Mouse (Mus musculus): ENCODE results near the gene Lrmp. TPM values are rescaled to one million over a fixed set of nuclear protein-coding genes. Genes with fewer than 3 reads are reported as not detected.

Gene Lrmp
- polyA plus RNA-seq, 1 experiment: not detected

DNA sequence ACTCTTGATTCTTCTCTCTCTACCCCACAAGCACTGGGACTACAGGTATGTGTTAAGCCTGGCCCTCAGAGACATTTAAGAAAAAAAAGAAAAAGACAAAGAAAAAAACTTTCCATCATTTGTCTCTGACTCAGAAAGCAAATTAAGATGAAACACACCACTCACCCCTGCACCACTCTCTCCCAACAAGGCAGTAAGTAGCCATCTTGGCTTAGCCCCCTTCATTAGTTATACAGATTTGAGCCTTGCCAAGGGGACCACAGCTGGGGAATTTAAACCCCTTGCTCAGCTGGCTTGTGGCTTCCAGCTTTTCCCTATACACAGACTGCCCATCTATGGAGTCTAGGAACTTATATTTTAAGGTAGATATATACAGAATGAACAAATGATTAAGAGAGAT, 41.0 kb upstream of the Lrmp start:
- Histone ChIP-seq H3K36me3 (ENCODE audit: control insufficient read depth, insufficient read depth) (peaks cover 7% of the 10 kb centered on the region), H3K79me2 (ENCODE audit: control insufficient read depth, insufficient read depth) (peaks cover 63% of the 10 kb centered on the region), H3K79me3 (ENCODE audit: low read depth) (peaks cover 62% of the 10 kb centered on the region), H3ac (ENCODE audit: control insufficient read depth, insufficient read length, low read depth) (peak overlapping the region; percentile 12), H3K27me3 (ENCODE audit: control insufficient read depth, insufficient read depth, insufficient read length) (no peaks in the 10 kb centered on the region), H3K4me3 (ENCODE audit: insufficient read depth, poor library complexity, severe bottlenecking) (peak overlapping the region; percentile 63)
- TF ChIP-seq MAX (IDR thresholded peaks at IDR 0.05): no peak
- no peak for TF ChIP-seq CTCF (IDR thresholded peaks at IDR 0.05; ENCODE audit: control insufficient read depth, insufficient read depth, insufficient read length)
- TF ChIP-seq CEBPB (IDR thresholded peaks at IDR 0.05; ENCODE audit: low read depth): no peak
- no peak for TF ChIP-seq USF1 (IDR thresholded peaks at IDR 0.05; ENCODE audit: low read depth)
- TF ChIP-seq MYOG (IDR thresholded peaks at IDR 0.05; ENCODE audit: control insufficient read depth, extremely low read depth, insufficient read length): no peak
- TF ChIP-seq MYOD1 (IDR thresholded peaks at IDR 0.05; ENCODE audit: control insufficient read depth, insufficient read length, low read depth): no peak
- no peak for TF ChIP-seq FOSL1 (IDR thresholded peaks at IDR 0.05; ENCODE audit: insufficient read depth, low read length, poor library complexity, severe bottlenecking)

DNA sequence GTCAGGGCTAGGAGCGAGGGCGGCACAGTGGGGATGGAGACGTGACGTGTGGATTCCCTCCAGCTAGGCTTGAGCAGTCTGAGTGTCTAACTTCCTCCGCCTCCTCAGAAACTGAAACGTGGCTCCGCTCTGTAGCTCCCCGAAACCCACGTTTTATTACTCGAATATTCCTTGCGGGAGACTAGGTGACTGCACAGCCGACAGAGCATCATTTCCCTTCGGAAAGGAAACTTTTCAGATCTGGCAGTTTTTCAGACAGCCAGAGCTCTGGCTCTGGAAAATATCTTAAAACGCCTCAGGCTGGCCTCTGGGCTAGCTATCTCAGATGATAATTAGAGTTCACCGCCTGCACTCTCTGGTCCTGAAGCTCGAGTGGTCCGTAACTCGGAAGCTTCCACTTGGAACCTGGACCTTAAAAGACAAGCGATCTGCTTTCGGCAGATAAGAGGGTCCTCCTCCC, 40.3 kb upstream of the Lrmp start:
- TF ChIP-seq FOSL1 (IDR thresholded peaks at IDR 0.05; ENCODE audit: insufficient read depth, low read length, poor library complexity, severe bottlenecking) (no peak), MAX (IDR thresholded peaks at IDR 0.05) (no peak), USF1 (IDR thresholded peaks at IDR 0.05; ENCODE audit: low read depth) (no peak), MYOG (IDR thresholded peaks at IDR 0.05; ENCODE audit: control insufficient read depth, extremely low read depth, insufficient read length) (no peak), CEBPB (IDR thresholded peaks at IDR 0.05; ENCODE audit: low read depth) (no peak), CTCF (IDR thresholded peaks at IDR 0.05; ENCODE audit: control insufficient read depth, insufficient read depth, insufficient read length) (no peak)
- Histone ChIP-seq H3K36me3 (ENCODE audit: control insufficient read depth, insufficient read depth) (peaks cover 7% of the 10 kb centered on the region), H3ac (ENCODE audit: control insufficient read depth, insufficient read length, low read depth) (peak overlapping the region; percentile 80), H3K79me3 (ENCODE audit: low read depth) (peaks cover 56% of the 10 kb centered on the region), H3K4me3 (ENCODE audit: insufficient read depth, poor library complexity, severe bottlenecking) (peak overlapping the region; percentile 63), H3K27me3 (ENCODE audit: control insufficient read depth, insufficient read depth, insufficient read length) (no peaks in the 10 kb centered on the region), H3K79me2 (ENCODE audit: control insufficient read depth, insufficient read depth) (peaks cover 56% of the 10 kb centered on the region)

DNA sequence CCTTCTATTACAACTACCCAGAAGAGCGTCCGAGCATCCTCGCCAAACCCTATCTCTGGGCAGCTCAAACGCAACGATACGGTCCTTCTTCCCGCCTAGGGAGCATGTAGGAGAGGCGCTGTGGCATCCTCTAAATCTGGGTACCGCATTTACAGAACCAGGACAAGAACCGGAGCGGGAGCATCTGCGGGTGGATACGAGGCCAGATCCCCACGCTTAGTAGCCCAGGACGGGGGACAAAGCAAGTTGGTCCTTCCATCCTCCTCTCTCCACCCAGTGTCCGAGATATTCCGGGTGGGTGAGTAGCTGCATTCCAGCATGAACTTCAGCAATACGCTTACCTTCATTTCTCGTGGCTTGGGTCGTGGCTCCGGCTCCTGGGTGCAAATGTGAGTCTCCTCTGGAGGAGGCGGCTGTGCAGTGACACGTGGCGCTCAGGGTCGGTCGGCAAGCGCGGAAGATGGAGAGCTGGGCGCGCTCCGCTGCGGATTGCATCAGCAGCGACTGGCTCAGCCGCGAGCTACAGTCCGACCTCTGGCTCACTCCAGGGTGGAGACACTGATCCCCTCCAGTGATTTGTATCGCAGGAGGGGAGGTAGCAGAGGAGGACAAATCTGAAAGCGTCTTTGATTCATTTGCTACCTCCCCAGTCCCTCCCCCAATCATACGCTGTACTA, 39.8 kb upstream of the Lrmp start, which contains the start of gene Bcat1:
Gene Bcat1, minus strand, starts transcription at position 637 of the 677 bp plus-strand sequence.
- TF ChIP-seq MAX (IDR thresholded peaks at IDR 0.05) (peak; percentile 94), MYOG (IDR thresholded peaks at IDR 0.05; ENCODE audit: control insufficient read depth, extremely low read depth, insufficient read length) (no peak), CEBPB (IDR thresholded peaks at IDR 0.05; ENCODE audit: low read depth) (peak; percentile 74), CTCF (IDR thresholded peaks at IDR 0.05; ENCODE audit: control insufficient read depth, insufficient read depth, insufficient read length) (no peak), FOSL1 (IDR thresholded peaks at IDR 0.05; ENCODE audit: insufficient read depth, low read length, poor library complexity, severe bottlenecking) (no peak), MYOD1 (IDR thresholded peaks at IDR 0.05; ENCODE audit: control insufficient read depth, insufficient read length, low read depth) (no peak), USF1 (IDR thresholded peaks at IDR 0.05; ENCODE audit: low read depth) (peak; percentile 9)
- Histone ChIP-seq H3K79me2 (ENCODE audit: control insufficient read depth, insufficient read depth) (peaks cover 51% of the 10 kb centered on the region), H3ac (ENCODE audit: control insufficient read depth, insufficient read length, low read depth) (peak within 1 kb of the TSS; percentile 80), H3K4me3 (ENCODE audit: insufficient read depth, poor library complexity, severe bottlenecking) (peak within 1 kb of the TSS; percentile 63), H3K79me3 (ENCODE audit: low read depth) (peaks cover 50% of the 10 kb centered on the region), H3K27me3 (ENCODE audit: control insufficient read depth, insufficient read depth, insufficient read length) (no peaks in the 10 kb centered on the region), H3K36me3 (ENCODE audit: control insufficient read depth, insufficient read depth) (peaks cover 7% of the 10 kb centered on the region)

DNA sequence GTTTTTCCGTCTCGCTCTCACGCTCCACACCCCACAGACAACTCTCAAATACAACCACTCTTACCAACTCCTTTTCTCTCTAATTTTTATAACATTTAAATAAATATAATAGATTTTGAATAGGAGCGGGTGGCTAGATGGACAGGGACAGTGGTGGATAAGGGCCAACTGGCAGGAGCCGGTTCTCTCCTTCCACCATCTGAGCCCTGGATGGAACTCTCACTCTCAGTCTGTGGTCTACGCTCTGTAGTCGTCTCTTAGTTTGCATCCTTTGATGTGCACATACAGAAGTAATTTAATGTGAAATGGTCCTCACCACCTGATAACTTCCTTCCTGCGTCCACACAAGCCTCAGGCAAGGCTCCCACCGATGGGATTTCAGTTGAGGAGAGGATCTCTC, 39.2 kb upstream of the Lrmp start:
- Histone ChIP-seq H3K36me3 (ENCODE audit: control insufficient read depth, insufficient read depth) (peaks cover 7% of the 10 kb centered on the region), H3ac (ENCODE audit: control insufficient read depth, insufficient read length, low read depth) (peak overlapping the region; percentile 49), H3K79me3 (ENCODE audit: low read depth) (peaks cover 45% of the 10 kb centered on the region), H3K79me2 (ENCODE audit: control insufficient read depth, insufficient read depth) (peaks cover 45% of the 10 kb centered on the region), H3K27me3 (ENCODE audit: control insufficient read depth, insufficient read depth, insufficient read length) (no peaks in the 10 kb centered on the region), H3K4me3 (ENCODE audit: insufficient read depth, poor library complexity, severe bottlenecking) (peak overlapping the region; percentile 63)
- no peak for TF ChIP-seq MYOD1 (IDR thresholded peaks at IDR 0.05; ENCODE audit: control insufficient read depth, insufficient read length, low read depth)
- TF ChIP-seq FOSL1 (IDR thresholded peaks at IDR 0.05; ENCODE audit: insufficient read depth, low read length, poor library complexity, severe bottlenecking): no peak
- TF ChIP-seq MYOG (IDR thresholded peaks at IDR 0.05; ENCODE audit: control insufficient read depth, extremely low read depth, insufficient read length): no peak
- no peak for TF ChIP-seq CTCF (IDR thresholded peaks at IDR 0.05; ENCODE audit: control insufficient read depth, insufficient read depth, insufficient read length)
- no peak for TF ChIP-seq MAX (IDR thresholded peaks at IDR 0.05)
- TF ChIP-seq USF1 (IDR thresholded peaks at IDR 0.05; ENCODE audit: low read depth): no peak
- no peak for TF ChIP-seq CEBPB (IDR thresholded peaks at IDR 0.05; ENCODE audit: low read depth)

DNA sequence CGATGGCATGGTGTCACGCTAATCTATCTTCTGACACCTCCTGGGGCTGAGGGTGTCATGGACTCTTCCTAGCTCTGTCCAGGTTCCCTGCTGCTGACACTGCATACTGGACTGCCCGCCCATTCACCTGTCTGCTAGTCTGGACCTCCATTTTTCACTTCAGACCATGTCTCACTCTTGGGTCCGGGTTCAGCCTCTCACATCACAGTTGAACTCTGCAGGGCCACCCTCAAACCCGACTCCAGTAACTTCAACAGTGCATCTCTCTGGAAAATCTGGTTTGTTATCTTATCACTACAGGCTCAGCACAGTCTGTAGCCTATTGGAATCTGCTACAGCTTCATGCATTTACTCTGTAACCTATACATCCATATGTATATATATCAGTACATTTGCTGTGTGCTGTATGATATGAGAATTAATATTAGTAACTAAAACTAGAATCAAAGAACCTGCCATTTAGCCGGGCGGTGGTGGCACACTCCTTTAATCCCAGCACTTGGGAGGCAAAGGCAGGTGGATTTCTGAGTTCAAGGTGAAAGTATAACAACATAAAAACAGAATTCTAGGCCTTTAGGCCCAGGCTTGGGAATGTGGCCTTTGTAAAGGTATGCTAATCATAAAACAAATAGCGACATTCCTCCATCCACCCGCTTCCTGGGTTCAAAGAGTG, 36.2 kb upstream of the Lrmp start:
- no peaks in the 10 kb centered on the region for H3K36me3 ChIP-seq (ENCODE audit: control insufficient read depth, insufficient read depth)
- H3K79me2 ChIP-seq (ENCODE audit: control insufficient read depth, insufficient read depth): peaks cover 15% of the 10 kb centered on the region
- H3ac ChIP-seq (ENCODE audit: control insufficient read depth, insufficient read length, low read depth): no peak overlapping the region
- TF ChIP-seq MYOG (IDR thresholded peaks at IDR 0.05; ENCODE audit: control insufficient read depth, extremely low read depth, insufficient read length) (no peak), CTCF (IDR thresholded peaks at IDR 0.05; ENCODE audit: control insufficient read depth, insufficient read depth, insufficient read length) (no peak), CEBPB (IDR thresholded peaks at IDR 0.05; ENCODE audit: low read depth) (no peak), USF1 (IDR thresholded peaks at IDR 0.05; ENCODE audit: low read depth) (no peak), MYOD1 (IDR thresholded peaks at IDR 0.05; ENCODE audit: control insufficient read depth, insufficient read length, low read depth) (no peak), FOSL1 (IDR thresholded peaks at IDR 0.05; ENCODE audit: insufficient read depth, low read length, poor library complexity, severe bottlenecking) (no peak)
- no peaks in the 10 kb centered on the region for H3K27me3 ChIP-seq (ENCODE audit: control insufficient read depth, insufficient read depth, insufficient read length)
- no peak overlapping the region for H3K4me3 ChIP-seq (ENCODE audit: insufficient read depth, poor library complexity, severe bottlenecking)
- H3K79me3 ChIP-seq (ENCODE audit: low read depth): peaks cover 15% of the 10 kb centered on the region
